Mouse (Mus musculus) testis, postnatal 14 days (tissue): ENCODE data around the gene Fdxr.

Experiments
- DNase-seq: peaks from one replicate; pipeline ENCODE4 v3.0.0; 2021; ENCODE audit warnings: low spot score

The Fdxr gene

GRCm38 (mm10) chr11:115289885-115290284 is 13.0 kb upstream of the Fdxr start:
- no peak for DNase-seq

GRCm38 (mm10) chr11:115288305-115288704 is 11.5 kb upstream of the Fdxr start:
- no peak for DNase-seq

- DNase-seq: no peak
These were observed 10.5 kb upstream of the Fdxr start for GRCm38 (mm10) chr11:115287386-115287785.

- DNase-seq: no peak
These were observed 9.5 kb upstream of the Fdxr start for GRCm38 (mm10) chr11:115286201-115286993.

- DNase-seq: no peak
These were observed 8.4 kb upstream of the Fdxr start for GRCm38 (mm10) chr11:115285282-115285681.

- no peak for DNase-seq
These were observed 7.2 kb upstream of the Fdxr start for GRCm38 (mm10) chr11:115283891-115284620.

GRCm38 (mm10) chr11:115283486-115283765 is 6.6 kb upstream of the Fdxr start:
- DNase-seq: no peak

- DNase-seq: peak; percentile 61
These were observed 6.1 kb upstream of the Fdxr start for GRCm38 (mm10) chr11:115282723-115283485.

GRCm38 (mm10) chr11:115282295-115282694 is 5.4 kb upstream of the Fdxr start:
- DNase-seq: no peak

GRCm38 (mm10) chr11:115279726-115280125 is 2.9 kb upstream of the Fdxr start:
- DNase-seq: no peak

GRCm38 (mm10) chr11:115278176-115278575 is 1.3 kb upstream of the Fdxr start:
- DNase-seq: no peak

- no peak for DNase-seq
These were observed 740 bp upstream of the Fdxr start for GRCm38 (mm10) chr11:115277604-115277975.

- DNase-seq: no peak
These were observed 896 bp downstream of the Fdxr start for GRCm38 (mm10) chr11:115275954-115276353.

GRCm38 (mm10) chr11:115275509-115275908 is 1.3 kb downstream of the Fdxr start:
- DNase-seq: peak; percentile 56

GRCm38 (mm10) chr11:115274771-115275170 is 2.1 kb downstream of the Fdxr start:
- no peak for DNase-seq

- DNase-seq: no peak
These were observed 2.7 kb downstream of the Fdxr start for GRCm38 (mm10) chr11:115274178-115274577.

- no peak for DNase-seq
These were observed 3.1 kb downstream of the Fdxr start for GRCm38 (mm10) chr11:115273735-115274134.

GRCm38 (mm10) chr11:115272894-115273498 is 3.9 kb downstream of the Fdxr start:
- DNase-seq: no peak

- no peak for DNase-seq
These were observed 5.4 kb downstream of the Fdxr start for GRCm38 (mm10) chr11:115271481-115271880.

GRCm38 (mm10) chr11:115271052-115271451 is 5.8 kb downstream of the Fdxr start:
- DNase-seq: no peak

GRCm38 (mm10) chr11:115270148-115270861 is 6.5 kb downstream of the Fdxr start:
- peak; percentile 63 for DNase-seq
